Mouse (Mus musculus) brain, embryonic 14.5 days (tissue): ENCODE measurements around the gene Cbr3.

Experiments
- CTCF ChIP-seq: fragments of 200-500 bp; IDR thresholded peaks from 2 replicates; pipeline ENCODE4 v1.5.1; 2012; ENCODE audit warnings: inconsistent platforms, mild to moderate bottlenecking, moderate library complexity, borderline replicate concordance; ENCODE audit not compliant: insufficient read depth, insufficient read length; ENCODE audit errors: extremely low read depth
- POLR2A ChIP-seq: fragments of 200-500 bp; IDR thresholded peaks from 2 replicates; pipeline ENCODE4 v1.6.1; 2012; ENCODE audit warnings: mild to moderate bottlenecking, inconsistent platforms, borderline replicate concordance; ENCODE audit not compliant: poor library complexity, insufficient read depth, insufficient read length, severe bottlenecking; ENCODE audit errors: extremely low read depth

DNA sequence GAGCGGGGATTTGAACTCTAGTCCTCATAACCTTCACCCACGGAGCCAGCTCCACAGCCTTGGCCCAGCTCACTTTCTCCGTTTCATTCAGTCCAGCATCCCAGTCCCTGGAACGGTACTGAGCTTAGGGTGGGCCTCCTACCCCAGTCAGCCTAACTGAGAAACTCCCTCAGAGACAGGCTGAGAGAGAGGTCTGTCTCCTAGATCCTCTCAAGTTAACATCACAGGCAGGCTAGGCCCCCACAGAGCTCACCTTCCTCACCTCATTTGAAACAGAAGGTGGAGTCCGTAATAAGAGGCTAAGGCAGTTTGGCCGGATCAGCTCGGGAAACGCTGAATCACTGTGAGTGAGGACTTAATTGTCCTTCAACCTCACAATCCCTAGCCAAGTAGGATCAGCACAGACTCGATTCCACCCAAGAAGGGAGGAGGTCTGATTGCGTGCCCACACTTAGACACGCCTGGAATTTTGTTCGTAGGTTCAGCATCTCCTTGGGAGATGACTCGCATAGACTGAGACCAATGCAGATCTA is 793 bp upstream of the Cbr3 start:
- no peak for TF ChIP-seq CTCF
- TF ChIP-seq POLR2A = no peak
